Mouse (Mus musculus) gastrocnemius, postnatal 25 days (tissue): ENCODE data around the gene Mmel1. TPM values are rescaled to one million over a fixed set of nuclear protein-coding genes. Genes with fewer than 3 reads are reported as not detected.

Source experiments
- DNase-seq: peaks from one replicate; pipeline ENCODE4 v3.0.0; 2022
- total RNA-seq, 2 experiments: library from RNA; stranded (reverse); gene quantifications; 1 replicate in 1 of 2; 2 replicates in 1 of 2; pipeline ENCODE4 v1.2.3; 2021

The Mmel1 gene
- total RNA-seq, 2 experiments from 2014 or later: 0.13 to 0.24 TPM

DNA sequence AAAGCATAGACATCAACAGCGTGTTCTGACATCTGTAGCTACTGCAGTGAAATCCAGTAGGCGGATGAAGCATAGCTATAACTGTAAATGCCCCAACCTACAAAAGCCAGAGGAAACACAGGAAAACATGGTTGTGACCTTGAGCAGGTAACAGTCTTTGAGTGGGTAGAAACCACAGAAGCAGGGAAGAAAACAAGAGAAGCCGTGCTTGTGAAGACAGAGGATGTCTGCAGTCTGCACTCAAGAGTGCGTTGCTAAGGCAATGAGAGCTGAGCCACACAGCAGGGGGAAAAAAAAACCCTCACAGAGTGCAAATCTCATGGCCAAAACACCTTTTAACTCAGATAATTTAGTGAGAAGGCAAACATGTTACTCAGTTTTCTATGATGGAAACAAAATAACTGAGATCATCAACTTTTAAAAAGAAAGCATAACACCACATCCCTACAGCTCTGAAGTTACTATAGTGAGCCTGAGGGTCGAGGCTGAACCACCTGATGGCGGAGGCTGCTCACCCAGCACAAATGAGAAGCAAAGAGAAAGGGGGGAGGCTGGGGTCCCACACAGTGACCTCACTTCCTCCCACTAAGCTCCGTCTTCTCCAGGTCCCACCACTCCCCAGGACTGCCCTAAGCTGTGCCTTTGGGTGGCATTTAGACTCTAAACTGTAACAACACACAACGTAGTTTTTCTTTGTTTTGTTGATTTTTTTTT lies 67.3 kb downstream of the Mmel1 start:
- no peak for DNase-seq

GRCm38 (mm10) chr4:154937746-154938145 lies 68.4 kb downstream of the Mmel1 start:
- DNase-seq: no peak

- DNase-seq: no peak
These were observed 70.8 kb downstream of the Mmel1 start for GRCm38 (mm10) chr4:154940156-154940555.

- no peak for DNase-seq
These were observed 72.4 kb downstream of the Mmel1 start for GRCm38 (mm10) chr4:154941831-154942230.

DNA sequence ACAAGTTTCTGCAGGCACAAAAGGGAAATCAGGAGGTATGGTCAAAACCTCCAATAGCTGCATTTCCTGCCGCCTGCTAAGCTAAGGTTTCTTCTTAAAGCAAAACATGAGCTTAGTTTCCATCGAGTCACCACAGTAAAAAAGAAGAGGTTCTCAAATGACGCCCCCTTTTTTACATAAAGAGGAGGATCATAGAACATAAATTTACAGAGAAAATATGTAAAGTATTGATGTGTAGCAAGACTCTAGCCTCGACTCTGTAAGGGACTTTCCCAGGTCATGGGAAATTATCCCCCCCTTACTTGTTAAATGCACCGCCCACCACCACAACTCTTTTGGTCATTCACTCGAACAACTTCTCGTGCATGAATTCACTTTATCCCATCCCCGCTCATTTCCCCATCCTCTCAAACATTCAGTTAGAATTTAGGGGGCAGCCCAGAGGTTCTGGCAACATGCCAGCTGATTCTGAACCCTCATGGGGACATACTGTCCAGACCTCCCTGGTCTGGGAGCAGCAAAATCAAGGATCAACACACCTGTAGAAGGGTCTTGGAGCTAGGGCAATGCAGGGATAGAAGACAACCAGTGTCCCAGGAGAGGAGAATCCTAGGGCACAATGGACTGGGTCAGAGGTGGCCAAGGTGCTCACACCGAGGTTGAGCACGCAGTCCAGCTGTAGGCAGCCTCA lies 73.4 kb downstream of the Mmel1 start:
- no peak for DNase-seq

- no peak for DNase-seq
These were observed 74.1 kb downstream of the Mmel1 start for GRCm38 (mm10) chr4:154943323-154944039.

DNA sequence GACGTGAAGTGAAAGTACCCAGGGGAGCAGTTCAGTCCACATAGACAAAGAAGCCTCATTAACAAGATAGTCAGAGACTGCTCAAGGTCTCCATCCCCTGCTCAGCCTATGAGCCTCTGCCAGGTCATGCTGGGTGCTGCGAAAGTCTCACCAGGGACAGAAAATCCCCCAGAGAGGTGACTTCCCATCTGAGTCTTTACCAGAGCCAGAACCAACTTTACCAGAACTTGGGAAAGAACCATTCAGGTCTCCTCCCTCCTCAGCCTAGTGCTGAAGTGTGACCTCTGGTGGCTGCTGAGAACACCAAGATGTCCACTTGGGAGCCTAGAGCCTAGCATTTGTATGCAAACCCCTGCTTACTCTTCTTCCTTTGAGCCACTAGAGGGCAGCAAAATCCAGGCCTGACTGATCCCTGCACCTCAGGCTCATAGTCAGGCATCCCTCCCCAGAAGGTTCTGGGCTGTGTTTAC lies 74.8 kb downstream of the Mmel1 start:
- DNase-seq: peak; percentile 75

Other genes with a start within 250 kb of the Mmel1 start
- 1 to 10 TPM; 1.7 to 3.0 TPM for gene Prdm16, start 232.7 kb upstream of the Mmel1 start, total RNA-seq
- gene Actrt2, start 201.7 kb upstream of the Mmel1 start, total RNA-seq: not detected
- gene Ttc34, start 32.1 kb upstream of the Mmel1 start, total RNA-seq: not detected
- gene Fam213b, start 29.6 kb downstream of the Mmel1 start, total RNA-seq: 10 to 100 TPM; 81.5 to 81.6 TPM
- 1 to 10 TPM; 1.8 to 3.0 TPM for gene Tnfrsf14, start 59.0 kb downstream of the Mmel1 start, total RNA-seq
- not detected for gene Hes5, start 91.3 kb downstream of the Mmel1 start, total RNA-seq
- 10 to 100 TPM; 31.2 to 34.0 TPM for gene Pank4, start 94.5 kb downstream of the Mmel1 start, total RNA-seq
- under 1 TPM; 0.05 to 0.21 TPM for gene Plch2, start 187.2 kb downstream of the Mmel1 start, total RNA-seq
- gene Pex10, start 197.4 kb downstream of the Mmel1 start, total RNA-seq: 10 to 100 TPM; 11.3 to 14.6 TPM
- gene Rer1, start 216.8 kb downstream of the Mmel1 start, total RNA-seq: 10 to 100 TPM; 44.8 to 51.3 TPM
- 1 to 10 TPM; 2.2 to 2.4 TPM for gene Morn1, start 217.0 kb downstream of the Mmel1 start, total RNA-seq